Mouse (Mus musculus): Measurements from ENCODE around the gene Rrp1.

Rrp1 gene

DNA sequence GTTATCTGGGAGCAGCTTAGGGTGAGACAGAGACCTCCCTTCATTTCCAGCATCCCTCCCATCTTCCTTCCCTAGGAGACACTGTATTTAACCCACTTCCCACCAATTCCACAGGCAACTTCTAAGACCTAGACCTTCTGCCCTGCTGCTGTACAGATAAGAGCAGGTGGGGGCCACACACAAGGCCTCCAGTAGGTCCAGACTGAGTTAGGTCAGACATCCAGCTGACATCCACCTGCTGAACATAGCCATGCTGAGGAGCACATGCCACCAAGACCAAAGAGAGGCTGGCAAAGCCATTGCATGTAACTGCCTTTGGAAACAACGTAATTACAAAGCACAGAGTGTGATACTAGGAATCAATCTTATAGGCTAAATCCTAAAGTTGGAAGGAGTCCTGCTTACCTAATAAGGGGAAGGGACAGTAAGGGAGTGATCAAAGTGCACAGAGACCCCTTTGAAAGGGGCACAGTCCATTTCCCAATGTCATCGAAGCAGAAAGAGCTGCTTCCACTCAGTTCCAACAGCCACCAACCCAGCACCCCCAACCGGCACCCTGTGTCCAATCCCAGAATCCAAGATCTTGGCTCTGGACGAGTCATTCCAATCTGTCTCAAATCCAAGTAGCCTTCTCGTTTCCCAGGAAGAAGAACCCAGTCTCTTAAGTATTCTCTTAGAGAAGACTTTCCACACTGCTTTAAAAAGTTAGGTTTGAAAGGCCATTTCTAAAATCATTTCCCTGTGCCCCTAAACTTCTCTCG, 61.9 kb downstream of the Rrp1 start:
- no peak for DNase-seq (ENCODE audit: low read depth in 2 of 2, low spot score in 2 of 2)

Measured in CD8-positive naive resting alpha-beta T cell, adult 2 months (primary cell).